Mouse (Mus musculus): ENCODE data around the gene Elane.

Elane gene

DNA sequence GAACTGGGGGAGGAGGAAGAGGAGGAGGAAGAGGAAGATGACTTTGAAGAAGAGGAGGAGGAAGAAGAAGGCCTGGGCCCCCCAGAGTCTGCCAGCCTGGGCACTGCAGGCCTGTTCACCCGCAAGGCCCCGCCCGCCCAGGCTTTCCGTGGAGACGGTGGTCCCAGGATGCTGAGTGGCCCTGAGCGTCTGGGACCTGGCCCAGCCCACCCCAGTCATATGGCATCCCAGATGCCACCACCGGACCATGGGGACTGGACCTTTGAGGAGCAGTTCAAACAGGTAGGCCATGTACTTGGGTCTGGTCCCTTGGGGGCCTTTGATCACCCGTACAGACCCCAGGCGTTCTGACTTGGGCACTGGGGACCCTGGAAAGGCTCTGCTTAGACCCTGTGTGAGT, 45.8 kb downstream of the Elane start:
- peak; percentile 51 for DNase-seq

DNA sequence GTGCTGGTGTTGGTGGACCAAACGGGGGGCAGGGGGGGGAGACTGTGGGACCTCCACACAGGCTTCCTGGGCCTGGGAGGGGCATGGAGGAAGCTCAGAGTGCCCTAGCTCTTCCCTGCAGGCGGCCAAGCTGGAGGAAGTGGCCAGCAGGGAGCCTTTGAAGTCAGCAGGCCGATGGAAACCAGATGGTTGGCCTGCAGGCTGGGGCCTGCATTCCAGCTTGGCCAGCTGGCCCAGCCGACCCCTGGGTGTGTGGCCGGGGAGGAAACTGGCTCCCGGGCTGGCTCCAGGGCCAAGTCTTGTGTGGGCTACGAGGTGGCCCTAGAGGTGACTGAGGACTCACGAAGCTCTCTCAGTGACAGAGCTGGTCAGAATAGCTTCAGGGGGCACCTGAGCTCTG, 46.7 kb downstream of the Elane start:
- peak; percentile 79 for DNase-seq

DNA sequence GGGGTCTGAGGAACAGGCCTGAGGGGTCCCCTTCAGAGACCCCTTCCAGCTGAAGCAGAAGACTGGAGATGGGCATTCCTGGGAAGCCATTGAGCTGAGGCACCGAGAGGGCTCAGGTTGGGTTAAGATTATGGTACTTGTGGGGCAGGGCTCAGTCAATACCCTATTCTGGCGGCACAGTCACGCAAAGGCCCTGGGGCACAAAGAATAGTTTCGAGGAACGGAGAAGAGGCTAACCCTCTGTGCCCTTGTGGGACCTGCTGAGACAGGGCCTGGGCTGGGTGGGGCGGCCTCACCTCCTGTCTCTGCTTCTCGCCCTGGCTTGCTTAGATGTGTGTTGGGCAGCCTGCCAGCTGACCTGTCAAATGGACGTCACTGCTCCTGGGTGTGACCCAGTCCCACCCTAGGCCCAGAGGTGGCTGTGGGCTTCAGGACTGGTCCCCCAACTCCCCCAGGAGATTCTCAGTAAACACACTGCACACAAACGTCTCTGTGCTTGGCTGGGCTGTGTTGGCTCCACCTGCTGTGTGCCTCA, 47.2 kb downstream of the Elane start:
- DNase-seq = peak; percentile 62

DNA sequence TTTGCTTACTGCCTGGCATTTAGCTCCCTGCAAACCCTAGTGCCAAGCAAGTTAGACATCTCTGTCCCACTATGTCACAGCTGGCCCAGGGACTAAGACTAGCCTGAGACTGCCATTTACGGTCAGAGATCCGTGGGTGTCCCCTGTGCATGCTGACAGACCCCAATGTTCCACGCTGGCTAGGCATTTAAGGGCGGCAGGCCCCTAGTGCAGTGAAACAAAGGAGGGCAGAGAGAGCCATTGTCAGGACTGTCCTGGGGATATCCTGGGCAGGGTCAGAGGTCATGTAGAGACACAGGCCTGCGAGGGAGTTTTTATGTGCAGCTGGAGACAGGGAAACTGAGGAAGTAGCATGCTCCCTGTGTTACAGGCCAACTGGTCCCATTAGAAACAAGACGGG, 47.8 kb downstream of the Elane start:
- peak; percentile 45 for DNase-seq

DNA sequence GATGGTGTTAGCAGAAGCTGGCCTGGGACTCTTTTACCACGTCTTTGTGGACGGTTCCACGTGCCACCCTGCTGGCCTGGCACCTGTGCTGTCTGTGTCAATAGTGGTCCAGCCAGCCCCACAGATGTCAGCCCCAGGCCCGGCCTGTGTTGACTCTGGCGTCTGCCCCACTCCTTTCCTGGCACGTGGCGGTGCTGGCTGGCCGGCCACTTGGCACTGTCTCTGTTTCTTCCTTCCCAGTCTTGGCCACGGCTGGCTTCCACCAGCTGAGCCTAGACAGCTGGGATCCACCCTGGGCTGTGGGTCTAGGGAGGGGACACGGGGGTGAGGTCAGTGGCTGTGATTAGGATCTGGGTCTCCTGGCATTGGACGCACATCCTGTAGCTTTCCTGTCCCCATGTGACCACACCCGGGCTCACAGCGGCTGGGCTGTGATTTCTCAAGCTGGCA, 48.2 kb downstream of the Elane start:
- DNase-seq = peak; percentile 79

DNA sequence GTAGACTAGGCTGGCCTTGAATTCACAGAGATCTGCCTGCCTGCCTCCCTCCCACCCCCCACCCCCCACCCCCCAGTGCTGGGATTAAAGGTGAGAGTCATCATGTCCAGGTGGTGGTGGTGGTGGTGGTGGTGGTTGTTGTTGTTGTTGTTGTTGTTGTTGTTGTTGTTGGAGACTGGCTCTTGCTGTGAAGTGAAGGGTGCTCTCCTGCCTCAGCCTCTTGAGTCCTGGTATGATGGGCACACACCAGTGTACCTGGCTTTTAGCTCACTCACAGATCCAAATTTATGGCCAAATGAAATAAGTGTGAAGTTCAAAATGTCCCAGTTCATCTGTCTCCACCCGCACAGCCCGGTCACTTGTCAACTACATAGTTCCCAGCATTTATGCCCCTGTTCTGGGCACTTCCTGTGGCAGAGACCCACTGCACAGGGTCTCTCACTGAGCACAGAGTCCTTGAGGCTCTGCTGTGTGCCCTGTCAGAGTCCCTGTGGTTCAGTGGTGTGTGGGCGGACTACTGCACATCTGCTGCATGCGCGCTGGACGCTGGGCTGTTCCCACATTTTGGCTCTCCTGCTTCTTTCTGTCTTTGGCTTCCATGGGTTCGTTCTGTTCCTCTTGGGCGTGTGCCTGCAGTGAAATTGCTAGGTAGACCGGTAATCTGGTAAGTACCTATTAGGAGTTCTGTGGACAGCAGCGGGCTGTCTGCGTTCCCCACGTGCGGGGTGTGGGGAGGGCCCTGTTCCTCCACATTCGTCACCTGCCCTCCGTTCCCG, 48.9 kb downstream of the Elane start:
- no peak for DNase-seq

DNA sequence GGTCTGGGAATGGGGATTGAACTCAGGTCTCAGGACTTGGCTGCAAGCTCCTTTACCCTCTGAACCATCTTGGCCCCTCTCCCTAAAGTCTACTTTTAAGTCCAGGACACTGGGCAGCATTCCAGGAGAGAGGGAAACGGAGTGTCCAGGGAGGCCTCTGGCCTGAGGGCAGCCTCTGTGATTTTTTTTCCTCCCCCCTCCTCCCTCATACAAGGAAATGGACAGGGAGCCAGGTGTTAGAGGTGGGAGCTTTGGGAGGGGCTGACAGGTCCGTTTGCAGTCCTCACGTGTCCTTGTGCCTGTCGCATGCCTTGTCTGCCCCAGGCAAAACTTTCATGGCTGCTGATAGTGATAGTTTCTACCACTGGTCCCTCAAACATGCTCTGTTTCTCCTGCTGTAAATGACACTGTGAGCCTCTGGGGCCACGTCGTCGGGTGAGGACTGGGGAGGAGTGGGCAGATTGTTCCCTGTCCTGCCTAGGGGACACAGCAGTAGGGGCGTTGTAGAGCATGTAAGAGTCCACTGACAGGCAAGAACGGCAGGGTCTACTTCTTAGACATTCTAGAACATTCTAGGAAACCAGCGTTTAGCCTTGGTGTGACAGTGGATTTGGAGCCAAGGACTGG, 50.4 kb downstream of the Elane start:
- DNase-seq = no peak

DNA sequence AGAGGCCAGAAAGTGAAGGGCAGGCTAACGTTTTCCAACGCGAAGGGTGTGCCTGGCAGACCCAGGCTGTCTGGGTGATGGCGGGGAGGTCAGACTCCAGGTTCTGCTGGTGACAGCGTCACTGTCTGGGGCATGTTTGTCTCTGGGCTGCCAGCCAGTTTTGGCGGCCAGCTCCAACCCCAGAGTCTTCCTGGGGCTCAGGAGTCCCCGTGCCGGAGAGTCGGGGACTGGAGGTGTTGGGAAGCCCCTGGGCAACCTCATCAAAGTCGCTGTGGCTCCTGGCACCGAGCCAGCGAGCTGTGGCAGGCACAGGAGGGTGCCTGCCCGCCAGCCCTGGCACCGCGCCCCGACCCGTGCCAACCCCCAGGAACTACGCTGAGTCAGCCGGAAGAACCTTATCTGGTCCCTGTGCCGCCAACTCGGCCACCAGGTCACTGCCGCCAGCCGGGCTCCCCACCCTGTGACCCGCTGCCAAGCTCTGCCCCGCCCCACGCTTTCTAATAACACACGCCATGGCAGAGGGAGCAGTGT, 50.9 kb downstream of the Elane start:
- peak; percentile 76 for DNase-seq
